Mouse (Mus musculus) adrenal gland, postnatal 36 days (tissue): ENCODE data around the gene Cd300lb. TPM values are rescaled to one million over a fixed set of nuclear protein-coding genes. Genes with fewer than 3 reads are reported as not detected.

Experiments used
- DNase-seq, 2 experiments: peaks; one replicate each; pipeline ENCODE4 v3.0.0; 2021; ENCODE audit warnings: mixed read lengths in 1 of 2
- total RNA-seq, 2 experiments: library from RNA; stranded (reverse); gene quantifications; 2 replicates each; pipeline ENCODE4 v1.2.3; 2021

The Cd300lb gene
- total RNA-seq, 2 experiments from 2014 or later: 0.89 to 1.5 TPM

DNA sequence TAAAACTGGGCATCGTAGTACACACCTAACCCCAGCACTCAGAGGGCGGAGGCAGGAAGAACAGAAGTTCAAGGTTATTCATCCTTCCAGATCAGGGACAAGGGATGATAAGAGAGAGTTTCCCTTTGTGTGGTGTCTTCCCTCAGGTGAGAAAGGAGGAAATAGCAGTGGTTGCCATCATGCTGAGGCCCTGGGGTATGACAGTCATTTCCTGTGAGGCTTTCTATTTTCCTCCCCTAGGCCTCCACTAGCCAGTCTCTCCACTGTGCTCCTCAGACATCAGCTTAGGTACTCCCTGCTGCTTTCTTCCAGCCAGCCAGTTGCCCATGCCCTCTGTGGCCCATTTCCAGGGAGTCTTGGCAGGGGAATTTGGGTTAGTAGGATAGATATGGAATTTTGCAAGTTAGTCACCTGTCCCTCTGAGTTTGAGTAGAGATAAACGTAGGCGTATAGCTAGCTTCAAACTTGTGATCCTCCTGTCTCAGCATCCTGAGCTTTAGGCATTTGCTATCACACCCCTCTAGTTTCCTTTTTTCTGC, 50.9 kb downstream of the Cd300lb start:
- DNase-seq: peak in 1 of 2 experiments; percentile 18

DNA sequence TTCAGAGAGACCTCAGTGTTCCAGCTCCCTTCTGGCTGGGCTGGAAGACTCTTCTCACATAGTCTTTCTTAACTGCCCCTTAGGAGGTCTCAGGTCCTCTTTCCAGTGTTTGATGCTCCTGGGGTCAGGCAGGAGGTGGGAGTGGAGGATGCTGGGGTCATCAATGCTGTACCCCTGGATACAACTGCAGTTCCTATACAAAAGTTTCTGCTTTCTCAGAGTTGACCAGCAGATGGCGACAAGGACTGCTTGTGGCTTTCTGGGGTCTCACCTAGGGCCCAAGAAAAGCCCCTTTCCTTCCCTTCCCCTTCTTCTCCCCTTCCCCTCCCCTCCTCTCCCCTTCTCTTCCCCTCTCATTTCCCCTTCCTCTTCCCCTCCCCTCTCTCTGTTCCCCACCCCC, 53.6 kb downstream of the Cd300lb start:
- peak in 1 of 2 experiments; percentile 41 for DNase-seq

DNA sequence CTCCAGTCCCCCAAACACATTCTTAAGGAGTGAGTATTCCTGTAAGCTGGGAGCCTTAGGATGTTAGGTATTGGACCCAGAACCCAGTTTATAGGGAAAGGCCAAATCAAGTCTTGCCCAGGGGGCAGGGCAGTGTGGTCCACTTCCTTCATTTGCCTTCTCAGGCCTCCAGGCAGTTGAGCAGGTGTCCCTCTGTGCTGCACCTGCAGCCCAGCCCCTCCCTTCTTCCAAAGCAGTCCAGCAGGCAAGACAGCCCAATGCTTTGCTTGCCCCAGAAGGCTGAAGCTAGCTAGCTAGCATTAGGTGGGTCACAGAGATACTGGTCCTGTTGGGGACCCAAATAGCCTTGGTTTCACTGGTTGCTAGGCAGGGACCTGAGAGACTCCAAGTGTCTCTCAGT, 54.0 kb downstream of the Cd300lb start:
- DNase-seq: no peak

DNA sequence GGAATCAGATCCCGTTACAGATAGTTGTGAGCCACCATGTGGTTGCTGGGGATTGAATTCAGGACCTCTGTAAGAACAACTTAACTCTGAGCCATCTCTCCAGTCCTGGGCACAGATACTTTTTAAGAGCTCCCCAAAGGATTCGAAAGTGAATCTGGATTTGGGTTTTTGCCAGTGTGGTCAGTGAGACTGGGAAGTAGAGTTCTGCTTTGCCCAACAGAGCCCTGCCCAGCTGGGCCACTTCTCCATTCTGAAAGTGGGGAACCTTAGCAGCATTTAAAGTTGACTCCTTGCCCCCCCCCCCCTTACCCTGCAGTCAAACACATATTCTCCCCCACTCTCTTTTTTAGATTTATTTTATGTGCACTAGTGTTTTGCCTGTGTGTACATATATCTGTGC, 54.5 kb downstream of the Cd300lb start:
- DNase-seq: peak in 1 of 2 experiments; percentile 23

DNA sequence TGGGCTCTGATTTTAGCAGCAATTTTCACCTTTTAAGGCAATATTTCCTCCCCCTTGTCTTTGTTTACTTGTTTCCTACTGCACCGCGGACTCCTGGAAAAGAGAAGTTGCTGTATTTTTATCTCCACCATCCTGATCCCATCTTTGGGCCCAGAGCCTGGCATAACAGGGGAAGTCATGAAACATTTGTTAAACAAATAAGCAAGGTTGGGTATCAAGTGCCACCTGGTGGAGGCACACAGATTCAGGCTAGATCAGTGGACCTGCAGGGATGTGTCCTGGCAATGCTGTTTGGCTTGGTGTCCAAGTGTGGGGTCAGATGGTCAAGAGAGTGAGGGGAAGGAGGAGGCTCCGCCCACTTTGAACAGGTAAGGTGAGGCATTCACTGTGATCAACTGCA, 57.0 kb downstream of the Cd300lb start:
- peak; percentile 50 to 63 for DNase-seq

DNA sequence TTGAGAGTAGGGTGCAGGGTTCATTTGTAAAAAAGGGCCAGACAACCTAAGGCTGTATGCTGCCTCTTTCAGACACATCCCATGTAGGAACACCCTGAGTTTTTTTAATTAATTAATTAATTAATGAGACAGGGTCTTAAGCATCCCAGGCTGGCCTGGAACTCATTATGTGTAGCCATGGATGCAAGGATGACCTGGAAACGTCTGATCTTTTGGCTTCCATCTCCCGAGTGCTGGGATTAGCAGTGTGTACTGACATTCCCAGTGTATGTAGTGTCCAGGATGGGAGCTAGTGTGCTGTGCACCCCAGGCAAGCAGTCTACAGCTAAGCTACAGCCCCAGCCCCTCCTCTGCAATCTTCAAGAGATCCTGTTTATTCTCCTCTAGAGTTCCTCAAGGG, 57.6 kb downstream of the Cd300lb start:
- DNase-seq: no peak

DNA sequence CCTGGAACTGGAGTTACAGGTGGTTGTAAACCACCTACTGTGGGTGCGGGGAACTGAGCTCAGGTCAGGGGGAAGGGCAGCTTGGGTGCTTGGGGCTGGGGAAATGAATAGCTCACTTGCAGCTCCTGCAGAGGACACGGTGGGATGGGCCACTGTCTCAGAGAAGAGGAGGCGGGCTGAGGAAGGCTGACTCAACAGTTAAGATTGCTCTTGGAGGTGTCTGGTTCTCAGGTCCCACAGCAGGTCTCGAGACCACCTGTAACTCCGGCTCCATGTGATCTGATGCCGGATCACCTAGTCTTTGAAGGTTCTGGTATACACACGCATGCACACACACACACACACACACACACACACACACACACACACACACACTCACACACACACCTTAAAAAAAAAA, 58.0 kb downstream of the Cd300lb start:
- DNase-seq: no peak

DNA sequence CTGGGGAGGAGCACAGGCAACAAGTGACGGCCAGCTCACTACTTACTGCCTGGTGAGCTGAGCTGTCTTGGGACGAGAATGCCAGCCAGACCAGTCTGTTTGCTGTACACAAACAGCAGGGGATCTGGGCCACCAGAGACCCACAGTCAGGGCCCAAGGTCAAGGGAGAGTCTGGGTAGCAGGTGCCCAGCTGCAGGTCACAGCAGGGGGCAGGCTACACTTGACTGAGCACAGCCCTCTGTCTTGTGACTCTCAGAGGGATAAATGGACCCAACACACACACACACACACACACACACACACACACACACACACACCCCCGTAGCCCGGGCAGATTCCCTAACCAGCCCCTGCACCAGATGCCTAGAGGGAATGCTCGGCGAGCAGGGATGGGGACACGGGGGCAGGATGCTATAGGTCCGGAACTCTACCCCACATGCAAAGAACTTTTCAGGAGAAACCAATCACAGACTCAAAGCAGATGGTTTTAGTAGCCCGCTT, 58.8 kb downstream of the Cd300lb start:
- DNase-seq: no peak

DNA sequence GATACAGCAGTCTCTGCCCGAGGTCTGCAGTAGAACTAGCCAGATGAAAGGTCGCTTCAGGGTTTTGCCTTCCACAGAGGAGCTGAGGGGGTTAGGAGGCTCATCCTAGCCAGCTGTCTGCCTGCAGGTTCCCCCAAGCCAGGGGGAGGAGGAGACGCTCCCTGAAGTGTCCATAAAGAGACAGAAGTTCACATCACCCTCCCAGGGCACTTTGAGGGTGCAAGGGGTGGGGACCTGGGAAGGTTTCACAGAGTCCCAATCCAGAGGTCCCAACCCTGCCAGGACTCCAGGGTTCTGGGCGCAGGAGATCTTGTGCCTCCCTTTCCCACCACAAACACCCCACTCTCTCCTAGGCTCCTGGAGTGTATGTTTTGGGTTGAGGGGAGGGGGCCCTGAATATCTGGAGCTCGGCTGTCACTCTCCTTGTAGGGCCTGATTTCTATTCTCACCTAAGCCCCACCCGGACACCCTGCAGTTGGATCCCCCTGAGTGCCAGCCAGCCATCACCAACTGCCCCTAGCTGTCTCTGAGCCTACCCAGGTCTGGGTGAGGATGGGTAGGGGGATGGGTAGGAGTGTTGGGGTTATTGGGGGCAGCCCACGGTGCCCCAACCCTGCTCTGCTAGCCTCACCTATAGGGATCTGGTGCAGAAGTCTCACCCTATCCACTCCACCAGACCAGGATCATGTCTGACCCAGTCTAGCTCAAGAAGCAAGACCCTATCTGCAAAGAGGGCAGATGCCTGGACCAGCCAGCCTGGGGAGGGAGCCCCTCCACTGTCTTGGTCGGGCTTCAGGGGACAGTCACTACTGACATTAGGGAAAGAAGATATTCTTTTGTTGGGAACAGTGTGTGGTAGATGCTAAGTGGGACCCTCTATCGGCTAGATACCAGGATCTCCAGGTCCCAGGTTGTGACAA, 59.7 kb downstream of the Cd300lb start:
- no peak for DNase-seq

DNA sequence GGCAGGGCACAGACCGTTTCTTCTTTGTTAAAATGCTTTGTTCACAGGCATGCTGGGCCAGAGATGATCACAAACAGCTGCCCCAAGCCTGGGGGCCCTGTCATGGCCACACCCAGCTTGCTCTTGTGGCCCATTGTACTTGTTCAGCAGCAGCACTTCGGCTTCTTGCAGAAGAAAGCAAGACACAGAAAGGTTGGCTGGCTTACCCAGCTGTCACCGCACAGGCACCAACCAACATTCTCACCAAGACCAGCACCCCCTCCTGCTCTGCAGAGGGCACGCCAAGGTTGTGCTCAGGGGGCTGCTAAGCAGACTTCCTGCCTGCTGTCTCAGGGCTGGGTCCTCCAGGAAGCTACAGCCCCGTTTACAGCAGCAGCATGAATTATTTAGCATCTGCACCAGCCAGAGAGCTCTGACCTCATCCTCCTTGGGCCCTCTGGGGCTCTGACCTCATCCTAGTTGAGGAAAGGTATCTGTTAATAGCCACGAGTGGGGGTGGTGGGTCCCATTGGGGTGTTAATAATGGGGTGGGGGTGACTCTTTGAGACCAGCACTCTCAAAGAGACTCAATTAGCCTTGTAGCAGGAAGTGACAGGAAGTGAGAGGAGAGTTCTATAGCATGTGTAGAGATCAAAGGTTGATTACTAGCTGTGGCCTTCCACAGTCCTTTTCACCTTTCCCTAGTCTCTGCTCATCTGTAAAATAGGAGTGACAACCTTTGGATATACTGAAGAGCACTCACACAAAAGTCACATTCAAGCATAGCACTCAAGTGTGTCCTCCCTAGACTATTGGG, 61.0 kb downstream of the Cd300lb start:
- no peak for DNase-seq

Other genes with a start within 250 kb of the Cd300lb start
- under 1 TPM; 0.23 to 0.36 TPM for gene Dnaic2, start 207.0 kb downstream of the Cd300lb start, total RNA-seq
- under 1 TPM; 0.63 TPM for gene Kif19a, start 169.0 kb downstream of the Cd300lb start, total RNA-seq
- gene Btbd17, start 138.4 kb downstream of the Cd300lb start, total RNA-seq: not detected
- gene Gpr142, start 135.5 kb downstream of the Cd300lb start, total RNA-seq: not detected
- gene Gprc5c, start 83.2 kb downstream of the Cd300lb start, total RNA-seq: 1 to 10 TPM; 6.9 to 8.8 TPM
- 1 to 10 TPM; 1.4 to 2.4 TPM for gene Cd300a, start 44.3 kb downstream of the Cd300lb start, total RNA-seq
- not detected for gene Cd300c, start 34.8 kb upstream of the Cd300lb start, total RNA-seq
- gene Cd300ld, start 55.5 kb upstream of the Cd300lb start, total RNA-seq: 1 to 10 TPM; 1.1 TPM
- 1 to 10 TPM; 3.0 to 5.5 TPM for gene Cd300c2, start 67.5 kb upstream of the Cd300lb start, total RNA-seq
- not detected for gene Cd300ld2, start 81.8 kb upstream of the Cd300lb start, total RNA-seq
- under 1 TPM in 1 of 2 experiments, not detected in 1; 0.63 TPM for gene Cd300ld4, start 92.6 kb upstream of the Cd300lb start, total RNA-seq
- gene Cd300ld5, start 103.4 kb upstream of the Cd300lb start, total RNA-seq: 1 to 10 TPM; 5.3 to 8.1 TPM
- gene Cd300ld3, start 114.0 kb upstream of the Cd300lb start, total RNA-seq: 1 to 10 TPM; 1.6 to 5.3 TPM
- gene Cd300e, start 127.8 kb upstream of the Cd300lb start, total RNA-seq: under 1 TPM; 0.26 to 0.43 TPM
- under 1 TPM; 0.56 TPM for gene Rab37, start 157.0 kb upstream of the Cd300lb start, total RNA-seq
- 1 to 10 TPM in 1 of 2 experiments, under 1 TPM in 1; 0.69 to 1.0 TPM for gene Cd300lf, start 199.6 kb upstream of the Cd300lb start, total RNA-seq
- 10 to 100 TPM; 18.1 to 20.3 TPM for gene Slc9a3r1, start 229.0 kb upstream of the Cd300lb start, total RNA-seq